Mouse (Mus musculus) kidney, adult 2 months (tissue): Measurements from ENCODE around the gene Dennd2a. TPM values are rescaled to one million over a fixed set of nuclear protein-coding genes. Genes with fewer than 3 reads are reported as not detected.

Experiments used
- DNase-seq: peaks from one replicate; pipeline ENCODE4 v3.0.0; 2021
- H3K27ac ChIP-seq: fragments of 200-500 bp; 2 replicates; pipeline ENCODE4 v1.5.1; 2012; ENCODE audit warnings: low read depth, low read length, control low read depth, inconsistent platforms; ENCODE audit not compliant: insufficient read depth
- H3K27me3 ChIP-seq: fragments of 200-500 bp; replicated peaks from 2 replicates; pipeline ENCODE4 v1.6.1; 2012; ENCODE audit warnings: mild to moderate bottlenecking, moderate library complexity, low read length, inconsistent platforms; ENCODE audit not compliant: control insufficient read depth, insufficient read depth
- H3K36me3 ChIP-seq: fragments of 200-500 bp; 2 replicates; pipeline ENCODE4 v1.6.1; 2012; ENCODE audit warnings: mild to moderate bottlenecking, moderate library complexity, low read length, inconsistent platforms; ENCODE audit not compliant: control insufficient read depth, insufficient read depth
- H3K4me1 ChIP-seq: fragments of 200-500 bp; 2 replicates; pipeline ENCODE4 v1.6.1; 2011; ENCODE audit warnings: low read length; ENCODE audit not compliant: control insufficient read depth, insufficient read depth
- H3K4me3 ChIP-seq: fragments of 200-500 bp; 2 replicates; pipeline ENCODE4 v1.5.1; 2011; ENCODE audit warnings: mild to moderate bottlenecking, low read depth, low read length, control low read depth; ENCODE audit not compliant: insufficient read depth
- CTCF ChIP-seq: fragments of 200-500 bp; conservative IDR thresholded peaks from 2 replicates; pipeline ENCODE4 v1.5.1; 2011; ENCODE audit warnings: low read depth, mild to moderate bottlenecking, control low read depth, low read length, moderate library complexity, mixed read lengths; ENCODE audit not compliant: insufficient read depth, insufficient read length
- POLR2A ChIP-seq: fragments of 200-500 bp; IDR thresholded peaks from one replicate; pipeline ENCODE4 v1.6.1; 2011; ENCODE audit warnings: low read depth, low read length, control low read depth
- WGBS: fragments of 180-500 bp; shearing (Covaris S2); methylation state at CpG from one replicate; pipeline ENCODE4 v1.1.7; 2018; 5-methylcytosine and 5-hydroxymethylcytosine counted together
- polyA plus RNA-seq: library from polyadenylated mRNA; depleted of rRNA; stranded (reverse); fragments of >200 nt; gene quantifications from 2 replicates; pipeline ENCODE4 v1.2.3, GENCODE M21; 2012

Gene Dennd2a
- polyA plus RNA-seq, 1 experiment, result 6.6 TPM

DNA sequence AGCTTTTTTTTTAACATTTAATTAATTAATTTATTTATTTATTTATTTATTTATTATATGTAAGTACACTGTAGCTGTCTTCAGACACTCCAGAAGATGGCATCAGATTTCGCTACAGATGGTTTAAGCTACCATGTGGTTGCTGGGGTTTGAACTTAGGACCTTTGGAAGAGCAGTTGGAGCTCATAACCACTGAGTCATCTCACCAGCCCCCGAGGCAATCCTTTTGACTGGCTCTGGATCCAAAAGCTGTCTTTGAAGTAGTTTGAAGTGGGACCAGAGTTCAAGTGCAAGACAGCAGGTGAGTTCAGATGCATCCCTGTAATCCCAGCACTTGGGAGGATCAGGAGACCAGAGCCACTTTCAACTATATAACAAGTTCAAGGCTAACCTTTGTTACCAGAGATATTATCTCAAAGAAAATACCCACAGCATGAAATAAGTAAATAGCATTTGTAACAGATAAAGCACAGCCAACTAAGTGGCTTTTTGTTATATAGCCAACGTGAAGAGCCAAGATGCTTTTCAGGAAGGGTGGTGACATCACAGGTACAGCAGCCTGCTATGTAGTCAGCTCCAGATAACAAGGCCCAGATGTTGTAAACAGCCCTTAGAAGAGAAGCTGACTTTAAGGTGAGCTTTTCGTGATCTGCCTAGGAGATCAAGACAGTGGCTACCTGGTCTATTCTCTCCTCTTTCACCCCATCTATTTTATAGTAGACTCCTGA, 130.2 kb downstream of the Dennd2a start:
- Histone ChIP-seq H3K4me1 (no peaks in the 10 kb centered on the region), H3K36me3 (no peaks in the 10 kb centered on the region), H3K27me3 (no peaks in the 10 kb centered on the region), H3K4me3 (no peak overlapping the region), H3K27ac (no peak overlapping the region)
- TF ChIP-seq CTCF, result no peak
- TF ChIP-seq POLR2A, result no peak
- WGBS, result 83% methylated on average over 4 of the region's 4 CpGs
- DNase-seq, result no peak

DNA sequence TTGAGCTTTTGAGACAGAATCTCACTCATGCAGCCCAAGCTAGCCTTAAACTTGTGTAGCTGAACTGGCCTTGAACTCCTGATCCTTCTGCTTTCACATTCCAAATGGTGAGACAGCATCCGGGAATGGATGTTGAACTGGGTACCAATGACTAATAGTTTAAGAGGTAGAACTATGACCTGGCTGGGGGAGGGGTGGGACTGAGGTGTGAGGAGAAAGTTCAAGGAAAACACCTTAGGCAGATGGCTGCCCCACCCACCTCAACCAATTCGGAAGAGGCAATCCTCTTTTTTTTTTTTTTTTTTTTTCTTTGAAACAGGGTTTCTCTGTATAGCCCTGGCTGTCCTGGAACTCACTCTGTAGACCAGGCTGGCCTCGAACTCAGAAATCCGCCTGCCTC, 130.9 kb downstream of the Dennd2a start:
- no peak for DNase-seq
- H3K27me3 ChIP-seq, result no peaks in the 10 kb centered on the region
- WGBS, result 76% methylated on average over 4 of the region's 4 CpGs
- no peak overlapping the region for H3K27ac ChIP-seq
- TF ChIP-seq CTCF (no peak), POLR2A (no peak)
- no peaks in the 10 kb centered on the region for H3K36me3 ChIP-seq
- no peak overlapping the region for H3K4me3 ChIP-seq
- no peaks in the 10 kb centered on the region for H3K4me1 ChIP-seq

DNA sequence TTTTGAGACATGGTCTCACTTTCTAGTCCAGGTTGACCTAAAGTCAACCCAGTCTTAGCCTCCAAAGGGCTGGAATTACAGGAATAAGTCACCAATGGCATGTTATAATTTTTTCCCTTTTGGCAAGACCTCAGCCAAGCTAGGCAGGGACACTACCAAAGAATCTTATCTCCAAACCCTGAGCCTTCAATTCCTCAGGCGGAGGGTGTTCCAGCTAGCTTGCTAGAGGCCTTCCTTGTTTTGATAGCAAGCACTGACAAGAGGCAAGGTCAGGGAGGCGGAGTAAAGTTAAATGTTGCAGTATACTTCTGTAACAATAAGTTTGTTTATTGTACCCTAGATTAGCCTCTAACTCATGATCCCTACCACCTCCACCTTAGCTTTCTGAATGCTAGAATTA, 132.5 kb downstream of the Dennd2a start:
- Histone ChIP-seq H3K36me3 (no peaks in the 10 kb centered on the region), H3K27ac (no peak overlapping the region), H3K27me3 (no peaks in the 10 kb centered on the region), H3K4me1 (no peaks in the 10 kb centered on the region), H3K4me3 (no peak overlapping the region)
- WGBS, result 95% methylated on average over 2 of the region's 2 CpGs
- TF ChIP-seq CTCF (no peak), POLR2A (no peak)
- no peak for DNase-seq

DNA sequence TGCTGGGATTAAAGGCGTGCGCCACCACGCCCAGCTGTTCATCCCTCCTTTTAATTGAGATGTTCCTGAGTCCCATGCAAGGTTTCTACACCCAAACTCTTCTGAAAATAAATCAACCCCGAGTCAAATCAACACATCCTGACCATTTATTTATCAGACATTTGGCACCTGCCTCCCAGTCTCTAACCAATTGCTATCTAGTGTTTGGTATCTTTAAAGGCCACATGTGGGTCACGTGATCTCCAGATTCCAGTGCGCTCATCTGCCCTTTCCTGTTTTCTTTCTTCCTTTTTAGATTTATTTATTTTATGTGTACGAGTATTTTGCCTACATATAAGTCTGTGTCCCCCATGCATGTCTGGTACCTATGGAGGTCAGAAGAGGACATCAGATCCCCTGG, 134.0 kb downstream of the Dennd2a start:
- Histone ChIP-seq H3K4me1 (no peaks in the 10 kb centered on the region), H3K4me3 (no peak overlapping the region), H3K27me3 (no peaks in the 10 kb centered on the region), H3K36me3 (no peaks in the 10 kb centered on the region), H3K27ac (no peak overlapping the region)
- TF ChIP-seq CTCF (no peak), POLR2A (no peak)
- WGBS, result 92% methylated on average over 7 of the region's 7 CpGs
- DNase-seq, result no peak

DNA sequence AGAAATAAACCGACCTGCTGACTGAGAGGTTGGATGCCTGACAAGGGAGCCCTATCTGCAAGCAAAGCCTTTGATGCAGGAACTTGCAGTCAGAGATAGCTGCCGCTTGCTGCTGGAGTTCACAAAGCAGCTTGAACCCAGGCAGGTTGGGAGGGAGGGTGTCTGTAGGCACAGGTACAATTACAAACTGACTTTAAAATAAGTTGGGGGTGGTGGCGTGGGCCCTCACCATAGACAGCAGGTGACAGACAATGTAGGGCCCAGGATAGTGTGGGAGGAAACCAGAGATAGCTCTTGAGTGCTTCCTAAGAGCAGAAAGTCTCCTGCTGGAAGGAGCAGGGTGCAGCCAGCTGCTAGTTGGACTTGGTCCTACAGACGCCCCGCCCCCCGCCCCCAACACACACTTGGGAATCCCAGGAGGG, 134.5 kb downstream of the Dennd2a start:
- H3K4me1 ChIP-seq, result 0 out of 2 replicates have a peak, but pooled peaks cover under 1% of the 10 kb centered on the region
- H3K36me3 ChIP-seq, result no peaks in the 10 kb centered on the region
- TF ChIP-seq CTCF (no peak), POLR2A (no peak)
- H3K4me3 ChIP-seq, result no peak overlapping the region
- H3K27me3 ChIP-seq, result no peaks in the 10 kb centered on the region
- WGBS, result 64% methylated on average over 6 of the region's 6 CpGs
- DNase-seq, result no peak
- no peak overlapping the region for H3K27ac ChIP-seq

DNA sequence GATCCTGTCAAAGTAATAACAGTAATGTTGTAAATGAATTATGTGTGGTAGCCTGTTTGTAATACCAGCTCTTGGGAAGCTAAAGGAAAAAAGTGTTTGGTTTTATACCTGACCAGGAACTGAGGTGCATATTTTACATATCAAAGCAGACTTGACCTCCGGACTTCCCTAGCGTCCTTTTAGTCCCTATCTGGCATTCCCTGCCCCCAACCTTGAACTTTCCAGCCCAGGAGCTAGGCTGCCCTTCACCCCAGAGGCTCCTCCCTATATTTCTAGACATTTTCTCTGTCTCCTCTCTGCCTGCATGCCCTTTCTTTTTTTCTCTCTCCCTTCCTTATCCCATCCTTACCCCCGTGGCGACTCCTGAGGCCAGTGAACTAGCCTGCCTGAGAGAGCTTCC, 136.8 kb downstream of the Dennd2a start:
- Histone ChIP-seq H3K4me3 (no peak overlapping the region), H3K36me3 (no peaks in the 10 kb centered on the region), H3K27me3 (no peaks in the 10 kb centered on the region), H3K4me1 (peaks cover 5% of the 10 kb centered on the region; the same call in 1 of the 2 replicates), H3K27ac (no peak overlapping the region)
- TF ChIP-seq POLR2A (no peak), CTCF (no peak)
- 48% methylated on average over 4 of the region's 4 CpGs for WGBS
- DNase-seq, result no peak

DNA sequence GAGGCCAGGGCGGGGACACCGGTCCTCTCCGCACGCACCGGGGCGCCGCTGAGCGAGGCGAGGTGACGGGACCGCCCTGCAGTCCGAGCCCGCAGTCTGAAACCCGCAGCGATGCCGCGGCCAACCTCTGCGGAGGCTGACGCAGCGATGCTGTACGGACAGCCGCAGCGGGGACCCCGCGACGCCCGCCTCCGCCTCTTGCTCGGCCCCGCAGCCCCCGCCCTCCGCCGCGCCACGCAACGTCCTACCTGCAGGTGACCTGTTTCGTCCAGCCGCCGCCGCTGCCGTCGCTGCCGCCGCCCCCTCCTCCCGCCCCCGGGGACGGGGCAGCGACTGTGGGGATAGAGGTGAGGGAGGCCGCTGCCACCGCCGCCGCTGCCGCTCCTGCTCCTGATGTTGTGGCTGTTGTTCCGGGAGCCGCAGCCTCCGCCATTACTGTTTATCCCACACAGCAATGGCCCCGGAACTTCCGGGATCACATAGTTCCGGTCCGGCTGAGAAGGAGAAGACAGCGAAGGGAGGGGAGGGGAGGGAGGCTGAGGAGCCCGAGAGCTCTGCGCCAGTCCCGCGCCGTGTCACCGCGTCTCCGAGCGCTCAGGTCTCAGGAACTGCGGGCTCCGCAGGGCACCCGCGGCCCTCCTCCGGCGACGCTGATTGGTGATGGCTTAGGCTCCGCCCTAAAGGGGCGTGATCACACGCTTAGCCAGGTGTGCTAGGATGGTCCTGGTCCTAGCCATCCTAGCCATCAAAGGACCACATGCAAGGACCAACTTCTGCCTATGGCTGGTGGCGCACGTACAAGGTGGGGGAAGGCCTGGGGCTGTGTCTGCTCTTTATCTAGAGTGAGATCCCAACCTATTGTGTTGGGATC, 137.6 kb downstream of the Dennd2a start, which contains the start of gene Mkrn1:
TSS of gene Mkrn1 (minus strand) at position 612 of the 871 bp plus-strand sequence.
- H3K4me1 ChIP-seq, result peaks cover 5% of the 10 kb centered on the region; the same call in 1 of the 2 replicates
- peak within 1 kb of the TSS; percentile 48 for H3K27ac ChIP-seq
- H3K27me3 ChIP-seq, result no peaks in the 10 kb centered on the region
- H3K4me3 ChIP-seq, result peak within 1 kb of the TSS; percentile 99
- peak; percentile 91 for DNase-seq
- no peak for TF ChIP-seq CTCF
- TF ChIP-seq POLR2A, result peak; percentile 32
- under 1% methylated on average over 82 of the region's 82 CpGs for WGBS
- no peaks in the 10 kb centered on the region for H3K36me3 ChIP-seq
